Mouse (Mus musculus): ENCODE data around the gene Zfand2b.
A peak's percentile ranks its signal among the peaks of the same experiment; 100 is the strongest.

Gene Zfand2b

DNA sequence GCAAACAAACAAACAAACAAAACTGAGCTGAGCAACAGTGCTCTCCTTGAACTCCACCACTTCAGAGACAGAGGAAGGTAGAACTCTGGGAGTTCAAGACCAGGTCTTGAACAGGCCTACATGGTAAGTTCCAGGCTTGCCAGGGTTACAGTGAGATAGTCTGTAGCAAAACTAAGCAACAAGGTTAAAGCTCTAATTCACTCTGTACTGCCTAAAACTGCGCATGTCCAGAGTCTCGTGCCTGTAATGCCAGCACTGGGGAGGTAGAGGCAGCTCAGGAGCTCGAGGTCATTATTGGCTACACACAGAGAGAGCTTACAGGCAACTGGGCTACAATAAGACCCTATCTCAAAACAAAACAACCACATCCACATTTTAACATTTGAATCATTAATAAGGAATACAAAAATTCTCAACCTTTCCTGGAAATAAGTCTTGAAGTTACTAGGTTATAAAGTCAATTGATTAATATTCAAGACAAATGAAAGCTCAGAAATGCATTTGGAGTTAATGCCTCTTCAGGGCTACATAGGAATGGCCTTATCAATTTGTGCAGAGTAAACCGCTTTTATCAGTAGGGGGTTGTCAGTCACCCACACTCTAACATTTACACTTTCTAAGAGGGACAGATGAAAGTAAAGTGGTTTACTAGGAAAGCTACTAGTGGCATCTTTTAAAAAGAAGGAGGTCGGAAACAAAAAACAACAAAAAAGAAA, 8.7 kb upstream of the Zfand2b start:
- no peak for DNase-seq (ENCODE audit: low spot score in 2 of 2)

GRCm38 (mm10) chr1:75160256-75160617, 8.2 kb upstream of the Zfand2b start:
- DNase-seq (ENCODE audit: low spot score in 2 of 2): no peak

GRCm38 (mm10) chr1:75168093-75168471, 364 bp upstream of the Zfand2b start:
- no peak for DNase-seq (ENCODE audit: low spot score in 2 of 2)

GRCm38 (mm10) chr1:75179334-75180104, 11.1 kb downstream of the Zfand2b start:
- peak; percentile 68 to 69 for DNase-seq (ENCODE audit: low spot score in 2 of 2)

DNA sequence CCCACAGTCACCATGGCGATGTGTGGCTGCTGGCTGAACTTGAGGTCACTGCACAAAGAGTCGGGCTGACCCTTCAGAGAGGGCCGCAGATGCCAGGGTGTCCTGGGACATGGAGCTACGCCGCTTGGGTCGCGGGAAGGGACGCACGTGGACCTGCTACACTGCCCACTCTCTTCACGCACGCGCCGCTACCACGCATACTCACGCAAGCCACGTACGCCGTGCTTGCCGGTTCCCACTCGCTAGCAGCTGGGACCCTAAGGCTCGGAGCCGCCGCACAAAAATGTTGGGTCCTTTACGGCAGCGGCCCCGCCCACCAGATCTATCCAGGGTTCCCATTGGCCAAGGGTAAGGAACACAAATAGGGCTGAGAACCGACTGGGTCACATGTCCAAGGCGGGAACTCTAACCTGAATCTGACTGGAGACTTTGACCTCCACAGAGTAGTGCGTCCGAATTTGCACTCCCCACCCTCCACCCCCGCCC, 11.7 kb downstream of the Zfand2b start, which contains the start of gene Abcb6:
Gene Abcb6 (minus strand): TSS at position 288 of the 486 bp plus-strand sequence.
- peak; percentile 86 to 95 for DNase-seq (ENCODE audit: low spot score in 2 of 2)

- no peak for DNase-seq (ENCODE audit: low spot score in 2 of 2)
These were observed 12.3 kb downstream of the Zfand2b start for GRCm38 (mm10) chr1:75180741-75181140.

DNA sequence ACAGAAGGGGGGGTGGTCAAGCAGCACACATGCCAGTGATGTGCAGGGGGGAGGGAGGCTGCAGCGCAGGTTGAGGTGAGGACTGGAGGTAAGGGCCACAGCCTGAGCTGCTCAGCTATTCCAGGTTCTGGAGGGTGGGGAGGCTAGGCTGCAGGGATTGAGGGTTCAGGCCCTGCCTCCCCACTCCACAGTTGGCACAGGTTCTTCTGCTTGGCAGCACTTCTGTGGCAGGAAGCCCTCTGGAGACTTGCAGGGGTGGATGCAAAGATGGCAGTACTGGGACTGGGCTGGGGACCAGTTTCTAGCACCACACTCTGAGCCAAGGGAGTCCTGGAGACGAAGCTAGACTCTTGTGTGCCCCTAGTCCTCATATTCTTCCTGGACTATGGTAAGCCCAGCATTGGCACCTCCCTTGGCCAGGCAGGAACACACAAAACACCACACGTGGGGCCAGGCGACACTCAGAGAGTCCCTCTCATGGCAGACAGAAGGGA, 13.0 kb downstream of the Zfand2b start:
- no peak for DNase-seq (ENCODE audit: low spot score in 2 of 2)

- no peak for DNase-seq (ENCODE audit: low spot score in 2 of 2)
These were observed 13.7 kb downstream of the Zfand2b start for GRCm38 (mm10) chr1:75182160-75182559.

DNA sequence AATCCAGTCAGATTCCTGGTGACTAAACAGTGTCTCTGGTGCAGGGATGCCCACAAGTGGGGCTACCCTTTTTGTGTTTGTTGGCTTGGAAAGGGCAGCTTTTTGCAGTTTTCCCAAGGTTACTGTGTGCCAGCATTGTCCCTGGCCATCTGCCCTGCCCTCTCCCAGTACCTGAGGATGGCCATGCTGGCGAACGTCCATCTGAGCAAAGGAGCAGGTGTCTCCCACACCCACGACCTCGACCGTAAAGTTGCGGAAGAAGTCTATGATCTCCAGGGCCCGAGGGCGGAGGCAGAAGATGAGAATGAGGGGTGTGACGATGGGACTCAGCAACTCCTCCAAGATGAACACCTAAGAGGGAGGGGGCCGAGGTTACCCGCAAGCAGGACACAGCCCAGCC, 17.0 kb downstream of the Zfand2b start:
- DNase-seq (ENCODE audit: low spot score in 2 of 2): no peak

- DNase-seq (ENCODE audit: low spot score in 2 of 2): no peak
These were observed 18.7 kb downstream of the Zfand2b start for GRCm38 (mm10) chr1:75187126-75187525.

DNA sequence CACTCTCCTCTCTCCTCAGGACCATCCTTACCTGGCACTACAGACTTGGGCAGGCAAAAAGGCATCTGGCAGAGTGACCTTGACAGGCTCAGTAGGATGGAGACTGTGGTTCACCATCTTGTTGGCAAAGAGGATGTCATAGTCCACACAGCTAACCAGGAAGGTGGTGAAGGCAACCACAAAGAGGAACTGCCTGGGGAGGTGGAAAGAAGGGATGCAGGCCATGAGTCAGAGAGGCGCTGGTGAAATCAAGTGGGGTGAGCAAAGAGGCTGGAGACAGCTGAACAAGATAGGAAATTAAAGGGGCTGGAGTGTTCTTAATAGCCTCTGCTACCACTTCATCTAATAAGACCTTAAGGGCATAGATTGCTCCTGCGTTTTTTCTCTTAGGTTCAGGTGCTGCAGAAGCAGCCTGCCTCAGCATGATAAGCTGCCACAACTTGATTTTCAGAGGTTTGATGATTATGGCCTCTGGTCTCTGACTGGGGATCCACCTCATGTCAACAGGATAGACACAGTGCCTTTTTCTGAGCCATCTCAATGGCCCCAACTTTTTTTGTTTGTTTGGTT, 19.6 kb downstream of the Zfand2b start:
- no peak for DNase-seq (ENCODE audit: low spot score in 2 of 2)

GRCm38 (mm10) chr1:75190577-75190976, 22.1 kb downstream of the Zfand2b start:
- DNase-seq (ENCODE audit: low spot score in 2 of 2): peak in 1 of 2 experiments; percentile 31

DNA sequence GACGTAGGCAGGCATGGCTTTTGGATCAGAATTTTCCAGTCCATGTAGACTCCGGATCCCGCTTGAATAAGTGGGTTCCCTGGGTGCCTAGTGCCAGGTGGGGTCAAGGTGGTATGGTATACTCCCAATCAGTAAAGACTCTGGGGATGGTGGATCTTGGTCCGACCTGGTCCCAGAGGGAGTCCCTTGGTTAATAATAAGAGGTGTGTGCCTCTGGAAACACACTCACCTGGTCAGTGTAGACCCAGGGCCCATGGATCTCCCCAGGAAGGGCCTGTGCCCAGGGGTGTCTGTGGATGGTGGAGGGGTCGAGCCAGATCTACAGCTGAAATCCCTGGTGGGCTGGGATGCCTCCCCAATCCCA, 22.8 kb downstream of the Zfand2b start:
- DNase-seq (ENCODE audit: low spot score in 2 of 2): peak in 1 of 2 experiments; percentile 48

- DNase-seq (ENCODE audit: low spot score in 2 of 2): peak; percentile 87 to 94
These were observed 23.4 kb downstream of the Zfand2b start, which contains the start of the genes Ankzf1 and Atg9a for GRCm38 (mm10) chr1:75191622-75192402. TSS of gene Ankzf1 (plus strand) at chr1:75192151. TSS of gene Atg9a (minus strand) at chr1:75192196.

DNA sequence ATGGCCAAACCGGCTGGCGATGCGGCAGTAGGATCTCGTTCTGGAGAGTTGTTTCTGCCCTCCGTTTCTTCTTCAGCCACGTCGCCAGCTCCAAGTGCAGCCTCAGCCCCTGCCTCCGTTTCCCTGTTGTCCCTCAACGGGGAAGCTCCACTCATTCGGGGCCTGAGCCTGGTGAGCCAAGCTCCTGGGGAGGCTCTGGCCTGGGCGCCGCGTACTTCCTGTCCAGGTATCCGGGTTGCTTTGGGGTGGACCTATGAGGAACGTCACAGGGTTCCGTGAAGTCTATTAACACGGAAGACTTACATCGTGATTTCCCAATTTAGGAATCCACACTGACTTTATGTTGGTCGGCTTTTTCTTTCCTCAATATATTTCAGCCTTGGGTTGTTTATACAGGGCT, 24.0 kb downstream of the Zfand2b start:
- peak; percentile 46 to 58 for DNase-seq (ENCODE audit: low spot score in 2 of 2)

DNA sequence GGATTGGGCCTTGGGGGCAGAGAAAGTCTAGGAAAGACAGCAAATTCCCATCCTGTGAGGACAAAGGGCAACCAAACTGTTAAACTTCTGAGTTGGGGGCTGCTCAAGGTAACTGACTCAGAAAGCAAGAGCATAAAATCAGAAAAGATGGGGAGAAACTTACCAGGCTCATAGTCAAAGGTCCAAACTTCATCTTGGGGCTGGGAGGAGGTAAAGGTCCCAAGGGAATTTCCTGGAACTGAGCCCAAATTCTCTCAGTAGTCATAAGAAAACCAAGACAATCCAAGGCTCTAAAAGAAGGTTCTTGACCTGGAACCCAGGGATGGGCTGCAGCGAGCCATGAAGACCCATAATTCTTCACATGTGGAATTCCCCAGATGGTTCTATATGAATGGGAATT, 32.8 kb downstream of the Zfand2b start:
- no peak for DNase-seq (ENCODE audit: low spot score in 2 of 2)

DNA sequence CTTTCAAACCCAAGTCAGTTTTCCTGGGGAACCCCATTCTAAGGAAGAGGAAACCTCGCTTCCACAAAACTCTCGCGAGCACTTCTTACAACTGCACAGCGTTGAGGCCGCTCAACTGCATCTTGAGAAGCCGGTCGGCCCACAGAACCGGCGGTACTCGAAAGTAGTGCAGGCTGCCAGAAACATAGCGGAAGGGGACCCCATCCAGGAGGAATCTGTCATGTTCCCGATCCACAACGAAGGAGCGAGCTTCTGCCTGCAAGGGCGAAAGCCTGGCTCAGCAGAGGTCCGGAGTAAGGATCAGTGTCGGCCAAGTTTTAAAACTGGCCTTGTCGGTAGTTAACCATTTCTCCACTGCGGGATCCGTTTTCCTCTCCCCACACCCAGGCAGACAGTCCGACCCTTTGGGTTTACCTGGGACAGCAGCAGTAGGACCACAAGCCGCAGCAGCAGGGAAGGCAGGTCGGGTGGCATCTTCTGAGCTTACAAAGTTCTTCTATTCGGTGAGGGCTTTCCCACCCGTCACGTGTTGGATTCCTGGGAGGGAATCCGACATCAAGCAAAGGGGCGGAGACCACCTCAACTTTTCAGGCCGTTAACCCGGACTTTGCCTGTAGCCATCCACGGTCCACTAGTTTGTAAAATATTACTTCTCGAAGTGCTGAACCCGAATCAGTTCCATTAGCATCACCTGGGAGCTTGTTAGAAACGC, 40.7 kb downstream of the Zfand2b start:
- DNase-seq (ENCODE audit: low spot score in 2 of 2): peak; percentile 61 to 70

DNA sequence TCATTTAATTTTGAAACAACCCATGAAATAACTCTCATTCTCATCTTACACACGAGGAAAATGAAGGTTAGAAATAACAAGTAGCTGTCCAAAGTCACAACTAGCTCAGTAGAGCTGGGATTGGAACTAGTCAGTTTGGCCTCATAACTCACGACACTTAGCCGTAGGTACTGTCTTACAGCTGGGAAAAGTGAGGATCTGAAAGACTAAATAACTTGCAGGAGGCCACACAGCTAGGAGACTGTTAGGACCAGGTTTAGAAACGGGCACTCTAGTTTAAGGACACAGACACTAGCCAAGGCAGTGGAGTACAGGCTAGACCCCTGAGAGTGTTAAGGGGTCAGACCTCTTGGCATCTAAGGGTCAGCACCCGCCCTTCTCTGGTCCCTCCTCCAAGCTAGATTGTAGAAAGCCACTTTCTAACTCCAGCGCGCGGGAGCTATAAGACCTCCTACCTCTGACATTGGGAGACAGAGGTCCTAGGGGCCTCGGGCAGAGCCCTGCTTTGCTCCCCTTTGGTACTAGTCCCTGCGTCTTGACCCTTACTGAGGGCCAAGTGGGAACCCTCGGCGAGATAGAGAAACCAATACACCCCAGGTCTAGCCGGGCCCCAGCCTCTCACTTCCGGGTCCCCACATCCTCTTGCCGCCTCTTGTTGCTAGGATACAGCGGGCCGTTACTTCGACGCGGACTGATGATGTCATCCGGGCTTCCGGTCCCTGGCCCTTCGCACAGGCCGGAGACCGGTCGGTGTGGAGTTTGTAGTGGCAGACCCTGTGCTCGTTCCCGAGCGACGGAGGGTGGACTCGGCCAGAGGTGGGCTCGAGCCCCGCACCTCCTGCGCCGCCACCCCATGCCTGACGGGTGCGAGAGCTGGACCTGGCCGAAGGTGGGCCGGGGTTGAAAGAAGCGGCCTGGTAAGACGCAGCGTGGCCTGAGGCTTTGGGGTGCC, 42.0 kb downstream of the Zfand2b start, which contains the start of the genes Glb1l and Stk16:
Gene Glb1l (minus strand): TSS at position 678 of the 952 bp plus-strand sequence.
Gene Stk16 (plus strand): TSS at position 703 of the 952 bp plus-strand sequence.
- peak; percentile 96 to 98 for DNase-seq (ENCODE audit: low spot score in 2 of 2)

DNA sequence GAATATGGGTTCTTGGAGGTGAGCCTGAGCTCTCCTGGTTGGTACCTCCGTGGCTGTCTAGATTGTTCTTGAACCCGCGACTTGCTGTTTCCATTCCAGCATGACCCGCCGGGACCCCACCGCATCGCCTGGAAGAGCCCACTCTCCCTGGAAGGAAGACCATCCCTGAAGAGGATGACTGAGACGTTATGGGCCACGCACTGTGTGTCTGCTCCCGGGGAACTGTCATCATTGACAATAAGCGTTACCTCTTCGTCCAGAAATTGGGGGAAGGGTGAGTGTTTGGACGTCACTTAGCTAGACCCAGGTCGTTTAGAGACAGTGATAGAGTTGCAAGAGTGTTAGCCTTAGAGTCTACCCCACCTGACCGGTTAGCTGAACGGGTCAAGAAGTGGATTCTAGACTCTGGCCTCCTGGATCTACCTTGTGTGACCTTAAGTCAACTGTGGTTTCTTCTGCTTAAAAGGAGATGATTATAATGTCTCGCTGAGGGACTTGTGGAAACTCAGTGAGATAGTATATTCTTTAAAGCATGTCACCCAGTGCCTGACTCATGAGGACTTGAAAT, 42.8 kb downstream of the Zfand2b start:
- no peak for DNase-seq (ENCODE audit: low spot score in 2 of 2)

Measured in spleen, postnatal 10 days (tissue).